Mouse (Mus musculus) olfactory bulb, adult 2 months (tissue): ENCODE measurements around the gene Erbb3. TPM values are rescaled to one million over a fixed set of nuclear protein-coding genes. Genes with fewer than 3 reads are reported as not detected.

Source experiments
- H3K27ac ChIP-seq: fragments of 200-500 bp; 2 replicates; pipeline ENCODE4 v1.5.1; 2012; ENCODE audit warnings: low read depth, low read length; ENCODE audit not compliant: insufficient read depth
- H3K4me1 ChIP-seq: fragments of 200-500 bp; 2 replicates; pipeline ENCODE4 v1.6.1; 2012; ENCODE audit warnings: low read length; ENCODE audit not compliant: control insufficient read depth, insufficient read depth
- H3K4me3 ChIP-seq: fragments of 200-500 bp; 2 replicates; pipeline ENCODE4 v1.5.1; 2012; ENCODE audit warnings: mild to moderate bottlenecking, low read depth, low read length, moderate library complexity; ENCODE audit not compliant: insufficient read depth
- CTCF ChIP-seq: fragments of 200-500 bp; IDR thresholded peaks from 2 replicates; pipeline ENCODE4 v1.5.1; 2012; ENCODE audit warnings: low read depth, mild to moderate bottlenecking, low read length, moderate library complexity; ENCODE audit not compliant: insufficient read depth
- POLR2A ChIP-seq: fragments of 200-500 bp; IDR thresholded peaks from 2 replicates; pipeline ENCODE4 v1.6.1; 2012; ENCODE audit warnings: mild to moderate bottlenecking, low read depth, low read length, moderate library complexity; ENCODE audit not compliant: insufficient read depth
- WGBS: fragments of 180-500 bp; shearing (Covaris S2); methylation state at CpG from one replicate; pipeline ENCODE4 v1.1.7; 2018; 5-methylcytosine and 5-hydroxymethylcytosine counted together
- polyA plus RNA-seq: library from polyadenylated mRNA; stranded (reverse); fragments of >200 nt; gene quantifications from 2 replicates; pipeline ENCODE4 v1.2.4, GENCODE M21; 2012; ENCODE audit warnings: low replicate concordance; ENCODE audit not compliant: missing spikeins, insufficient read depth, insufficient read length

The Erbb3 gene
- polyA plus RNA-seq, 1 experiment = not detected

- no peak overlapping the region for H3K27ac ChIP-seq
- peaks cover 7% of the 10 kb centered on the region for H3K4me1 ChIP-seq
- 9% methylated on average over 23 of the region's 23 CpGs for WGBS
Measured at GRCm38 (mm10) chr10:128588775-128589463, 533 bp downstream of the Erbb3 start.

GRCm38 (mm10) chr10:128588136-128588535, 1.3 kb downstream of the Erbb3 start:
- TF ChIP-seq CTCF = no peak
- no peak for TF ChIP-seq POLR2A
- Histone ChIP-seq H3K27ac (no peak overlapping the region; the same call in 1 of the 2 replicates), H3K4me1 (peaks cover 10% of the 10 kb centered on the region), H3K4me3 (no peak overlapping the region)
- 40% methylated on average over 1 of the region's 1 CpGs for WGBS

More at GRCm38 (mm10) chr10:128588775-128589463, 533 bp downstream of the Erbb3 start:
- TF ChIP-seq POLR2A (no peak), CTCF (no peak)
- peak overlapping the region; percentile 68 for H3K4me3 ChIP-seq

- TF ChIP-seq POLR2A = no peak
- TF ChIP-seq CTCF = no peak
- peaks cover 10% of the 10 kb centered on the region for H3K4me1 ChIP-seq
- H3K27ac ChIP-seq = no peak overlapping the region
- no peak overlapping the region for H3K4me3 ChIP-seq
- WGBS = 65% methylated on average over 8 of the region's 8 CpGs
Measured at GRCm38 (mm10) chr10:128587697-128588096, 1.8 kb downstream of the Erbb3 start.

GRCm38 (mm10) chr10:128587120-128587519, 2.3 kb downstream of the Erbb3 start:
- Histone ChIP-seq H3K27ac (no peak overlapping the region), H3K4me1 (peaks cover 10% of the 10 kb centered on the region), H3K4me3 (no peak overlapping the region)
- TF ChIP-seq CTCF = no peak
- no peak for TF ChIP-seq POLR2A
- WGBS = 70% methylated on average over 4 of the region's 4 CpGs

- 10% methylated on average over 1 of the region's 1 CpGs for WGBS
- Histone ChIP-seq H3K4me1 (peaks cover 10% of the 10 kb centered on the region), H3K4me3 (no peak overlapping the region), H3K27ac (peak overlapping the region; percentile 36; the same call in 1 of the 2 replicates)
- TF ChIP-seq CTCF = no peak
- no peak for TF ChIP-seq POLR2A
Measured at GRCm38 (mm10) chr10:128586546-128586945, 2.9 kb downstream of the Erbb3 start.

- peaks cover 9% of the 10 kb centered on the region for H3K4me1 ChIP-seq
- no peak overlapping the region for H3K4me3 ChIP-seq
- no peak overlapping the region for H3K27ac ChIP-seq
- TF ChIP-seq POLR2A (no peak), CTCF (no peak)
- WGBS = 24% methylated on average over 4 of the region's 4 CpGs
Measured at GRCm38 (mm10) chr10:128584386-128584785, 5.1 kb downstream of the Erbb3 start.

GRCm38 (mm10) chr10:128583644-128584043, 5.8 kb downstream of the Erbb3 start:
- H3K4me3 ChIP-seq = no peak overlapping the region
- WGBS = 35% methylated on average over 7 of the region's 7 CpGs
- TF ChIP-seq POLR2A (no peak), CTCF (no peak)

GRCm38 (mm10) chr10:128579731-128580130, 9.7 kb downstream of the Erbb3 start:
- Histone ChIP-seq H3K4me1 (0 out of 2 replicates have a peak, but pooled peaks cover 2% of the 10 kb centered on the region), H3K4me3 (no peak overlapping the region), H3K27ac (no peak overlapping the region)
- 94% methylated on average over 4 of the region's 4 CpGs for WGBS
- TF ChIP-seq CTCF (no peak), POLR2A (no peak)

More at GRCm38 (mm10) chr10:128583644-128584043, 5.8 kb downstream of the Erbb3 start:
- H3K4me1 ChIP-seq = 0 out of 2 replicates have a peak, but pooled peaks cover 2% of the 10 kb centered on the region
- no peak overlapping the region for H3K27ac ChIP-seq

GRCm38 (mm10) chr10:128579298-128579697, 10.2 kb downstream of the Erbb3 start:
- Histone ChIP-seq H3K27ac (no peak overlapping the region), H3K4me3 (no peak overlapping the region), H3K4me1 (0 out of 2 replicates have a peak, but pooled peaks cover 2% of the 10 kb centered on the region)
- 91% methylated on average over 3 of the region's 3 CpGs for WGBS
- no peak for TF ChIP-seq POLR2A
- no peak for TF ChIP-seq CTCF

GRCm38 (mm10) chr10:128578330-128578729, 11.1 kb downstream of the Erbb3 start:
- WGBS = 81% methylated on average over 11 of the region's 11 CpGs
- TF ChIP-seq CTCF (no peak), POLR2A (no peak)

More at GRCm38 (mm10) chr10:128578330-128578729, 11.1 kb downstream of the Erbb3 start:
- Histone ChIP-seq H3K27ac (no peak overlapping the region), H3K4me1 (0 out of 2 replicates have a peak, but pooled peaks cover 2% of the 10 kb centered on the region), H3K4me3 (no peak overlapping the region)
